Mouse (Mus musculus) liver, postnatal 0 days (tissue): Measurements from ENCODE around the gene Srsf4. TPM values are rescaled to one million over a fixed set of nuclear protein-coding genes. Genes with fewer than 3 reads are reported as not detected.

Source experiments
- ATAC-seq: fragments of 200-750 bp; cut with Nextera tagmentation; 2 replicates; pipeline ENCODE4 v1.8.0; 2017; ENCODE audit warnings: mild to moderate bottlenecking, moderate library complexity
- DNase-seq: peaks from one replicate; pipeline ENCODE4 v3.0.0-alpha.2; 2016
- H3K27ac ChIP-seq: fragments of 300-500 bp; sonication (generic); 2 replicates; pipeline ENCODE4 v1.5.1; 2014; ENCODE audit warnings: antibody characterized with exemption, moderate library complexity, mild to moderate bottlenecking, low read depth
- H3K27me3 ChIP-seq: fragments of 300-500 bp; sonication (generic); 2 replicates; pipeline ENCODE4 v1.6.1; 2014; ENCODE audit warnings: low read length, control low read depth, mixed read lengths; ENCODE audit not compliant: insufficient read depth
- H3K36me3 ChIP-seq: fragments of 300-500 bp; sonication (generic); replicated peaks from 2 replicates; pipeline ENCODE4 v1.6.1; 2014; ENCODE audit warnings: mild to moderate bottlenecking, control low read depth, low read length, moderate library complexity, mixed read lengths; ENCODE audit not compliant: insufficient read depth
- H3K4me1 ChIP-seq: fragments of 300-500 bp; sonication (generic); 2 replicates; pipeline ENCODE4 v1.6.1; 2014; ENCODE audit warnings: antibody characterized with exemption, mild to moderate bottlenecking, control low read depth; ENCODE audit not compliant: insufficient read depth
- H3K4me2 ChIP-seq: fragments of 300-500 bp; sonication (generic); 2 replicates; pipeline ENCODE4 v1.6.1; 2014; ENCODE audit warnings: low read depth, mild to moderate bottlenecking, low read length, moderate library complexity, mixed read lengths
- H3K4me3 ChIP-seq: fragments of 300-500 bp; sonication (generic); 2 replicates; pipeline ENCODE4 v1.5.1; 2014; ENCODE audit warnings: low read depth, low read length
- H3K9ac ChIP-seq: fragments of 300-500 bp; sonication (generic); replicated peaks from 2 replicates; pipeline ENCODE4 v1.6.1; 2014; ENCODE audit warnings: mild to moderate bottlenecking, moderate library complexity
- H3K9me3 ChIP-seq: fragments of 300-500 bp; sonication (generic); 2 replicates; pipeline ENCODE4 v1.6.1; 2016; ENCODE audit warnings: mild to moderate bottlenecking, control low read depth, low read length, mixed read lengths
- CTCF ChIP-seq: sonication (generic); IDR thresholded peaks from 2 replicates; pipeline ENCODE4 v1.5.1; 2016; ENCODE audit warnings: antibody characterized with exemption, low read depth
- EP300 ChIP-seq: IDR thresholded peaks from 2 replicates; pipeline ENCODE4 v1.6.1; 2016; ENCODE audit warnings: antibody characterized with exemption, low read depth, mild to moderate bottlenecking
- WGBS: fragments of 180-500 bp; shearing (Covaris S2); extraction: QIAGEN DNeasy Blood & Tissue Kit; methylation state at CpG from one replicate; pipeline ENCODE4 v1.1.7; 2014; ENCODE audit not compliant: insufficient replicate concordance; 5-methylcytosine and 5-hydroxymethylcytosine counted together
- polyA plus RNA-seq: library from polyadenylated mRNA; unstranded; fragments of >200 nt; fragmentation: Nextera tagmentation; extraction: Ambion mirVana; gene quantifications from 2 replicates; pipeline ENCODE4 v1.2.1, GENCODE M21; 2015

Srsf4 gene
- polyA plus RNA-seq = 35.0 and 37.5 TPM in 2 replicates

DNA sequence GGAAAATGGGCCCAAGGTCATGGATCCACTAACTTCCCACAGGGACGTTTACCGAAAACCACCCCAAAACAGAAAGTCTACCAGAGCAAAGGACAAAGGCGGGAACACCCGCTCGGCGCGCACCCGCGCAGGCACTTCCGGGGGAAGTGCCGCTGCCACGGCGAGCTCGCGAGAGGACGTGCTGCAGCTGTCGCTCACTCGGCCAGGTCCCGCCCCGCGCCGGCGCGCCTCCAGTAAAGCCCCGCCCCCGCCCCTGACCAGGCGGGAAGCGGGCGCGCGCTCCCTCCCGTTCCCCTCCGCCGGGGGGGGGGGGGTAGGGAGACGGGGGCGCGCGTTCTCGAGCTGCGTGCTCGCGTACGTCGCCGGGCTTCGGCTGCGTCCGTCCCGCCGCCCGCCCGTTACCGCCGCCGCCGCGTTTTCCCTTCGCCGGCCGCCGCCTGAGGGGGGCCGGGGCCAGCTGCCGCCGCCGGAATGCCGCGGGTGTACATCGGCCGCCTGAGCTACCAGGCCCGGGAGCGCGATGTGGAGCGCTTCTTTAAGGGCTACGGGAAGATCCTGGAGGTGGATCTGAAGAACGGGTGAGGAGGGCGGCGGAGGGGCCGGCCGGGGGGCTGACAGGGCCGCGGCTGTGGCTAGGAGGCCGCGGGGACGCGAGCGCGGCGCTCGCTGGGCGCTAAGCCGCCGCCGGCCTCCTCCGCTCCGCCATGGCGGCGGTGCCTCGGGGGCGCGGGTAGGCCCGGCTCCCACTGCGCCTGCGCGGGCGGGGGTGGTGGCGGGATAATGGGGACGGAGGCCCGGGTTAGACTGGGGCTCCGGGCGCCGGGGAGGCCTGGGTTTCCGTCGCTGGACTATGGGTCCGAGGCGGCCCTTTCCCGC lies at the start of gene Srsf4:
Srsf4 (plus strand) TSS at position 325 of the 876 bp plus-strand sequence.
- Histone ChIP-seq H3K36me3 (no peaks in the 10 kb centered on the region), H3K27ac (peak within 1 kb of the TSS; percentile 99), H3K4me1 (peaks cover 26% of the 10 kb centered on the region), H3K27me3 (no peaks in the 10 kb centered on the region), H3K4me2 (peak within 1 kb of the TSS; percentile 85), H3K9ac (peak within 1 kb of the TSS; percentile 99), H3K9me3 (no peaks in the 10 kb centered on the region), H3K4me3 (peak within 1 kb of the TSS; percentile 92)
- ATAC-seq (peak; percentile 95), DNase-seq (peak; percentile 99)
- TF ChIP-seq CTCF (no peak), EP300 (peak; percentile 40; the same call in 1 of the 2 replicates)
- under 1% methylated on average over 84 of the region's 116 CpGs for WGBS

DNA sequence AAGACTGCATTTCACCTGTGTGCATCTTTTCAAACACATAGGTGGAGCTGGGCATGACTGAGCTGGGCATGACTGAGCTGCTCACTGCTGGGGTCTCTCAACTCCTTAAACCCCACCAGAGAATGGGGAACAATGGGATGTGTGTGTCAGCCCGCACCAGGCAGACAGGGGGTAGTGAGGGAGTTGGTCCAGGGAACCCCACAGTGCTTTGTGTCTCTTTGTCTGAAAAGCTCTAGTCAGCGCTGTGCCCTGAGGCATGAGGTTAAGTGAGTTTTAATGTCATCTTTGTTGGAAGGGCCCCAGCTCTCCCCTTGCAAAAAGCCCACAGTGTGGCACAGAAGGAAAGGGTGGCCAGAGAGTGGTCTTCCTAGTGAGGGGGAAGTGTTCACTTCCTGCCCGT lies 48.5 kb upstream of the Srsf4 start:
- ATAC-seq (no peak), DNase-seq (no peak)
- Histone ChIP-seq H3K9me3 (no peaks in the 10 kb centered on the region), H3K4me2 (no peak overlapping the region), H3K4me1 (no peaks in the 10 kb centered on the region; the same call in 1 of the 2 replicates), H3K4me3 (no peak overlapping the region), H3K36me3 (no peaks in the 10 kb centered on the region), H3K27ac (no peak overlapping the region), H3K9ac (no peak overlapping the region), H3K27me3 (no peaks in the 10 kb centered on the region)
- WGBS = 63% methylated on average over 3 of the region's 3 CpGs
- no peak for TF ChIP-seq CTCF

DNA sequence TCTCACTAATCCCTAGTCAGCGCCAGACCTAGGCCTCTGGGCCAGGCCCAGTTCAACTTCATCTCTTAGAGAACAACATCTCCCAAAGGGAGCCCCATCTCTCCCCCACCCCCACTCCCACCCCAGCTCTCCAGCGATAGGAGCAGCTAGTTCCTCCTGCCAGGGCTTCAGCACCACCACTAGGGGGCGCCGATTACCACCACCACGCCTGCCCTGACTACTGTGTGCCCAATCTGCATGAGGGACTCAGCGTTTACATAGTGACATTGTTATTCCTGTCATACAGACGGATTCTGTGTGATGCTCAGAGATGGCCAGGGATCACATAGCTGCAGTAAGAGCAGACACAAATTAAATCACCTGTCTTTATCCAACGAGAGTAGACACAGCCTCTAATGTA lies 47.6 kb upstream of the Srsf4 start:
- Histone ChIP-seq H3K4me1 (peaks cover 2% of the 10 kb centered on the region; the same call in 1 of the 2 replicates), H3K4me3 (no peak overlapping the region), H3K4me2 (no peak overlapping the region), H3K27me3 (no peaks in the 10 kb centered on the region), H3K36me3 (no peaks in the 10 kb centered on the region), H3K27ac (no peak overlapping the region), H3K9me3 (no peaks in the 10 kb centered on the region), H3K9ac (no peak overlapping the region)
- peak; percentile 76 for DNase-seq
- peak; percentile 88 for TF ChIP-seq CTCF
- no peak for TF ChIP-seq EP300
- WGBS = 23% methylated on average over 8 of the region's 8 CpGs
- peak; percentile 33; the same call in 1 of the 2 replicates for ATAC-seq

DNA sequence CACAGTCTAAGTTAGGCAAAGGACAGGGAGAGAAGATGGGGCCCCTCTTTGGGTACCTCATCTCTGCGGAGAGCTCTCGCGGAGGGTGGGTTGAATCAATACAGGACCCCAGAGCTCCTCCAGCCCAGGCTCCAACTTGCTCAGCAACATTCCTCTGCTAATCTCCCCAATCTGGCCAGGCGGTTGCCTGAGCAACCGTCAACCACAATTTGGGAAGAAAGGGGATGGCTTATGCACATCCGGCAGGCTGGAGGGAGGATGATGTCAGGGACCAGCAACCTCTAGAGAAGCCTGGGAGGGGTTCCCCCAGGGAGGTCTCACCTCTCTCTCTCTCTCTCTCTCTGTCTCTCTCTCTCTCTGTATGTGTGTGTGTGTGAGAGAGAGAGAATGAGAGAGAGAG lies 46.5 kb upstream of the Srsf4 start:
- H3K27ac ChIP-seq = no peak overlapping the region
- WGBS = 29% methylated on average over 6 of the region's 6 CpGs
- ATAC-seq = no peak

DNA sequence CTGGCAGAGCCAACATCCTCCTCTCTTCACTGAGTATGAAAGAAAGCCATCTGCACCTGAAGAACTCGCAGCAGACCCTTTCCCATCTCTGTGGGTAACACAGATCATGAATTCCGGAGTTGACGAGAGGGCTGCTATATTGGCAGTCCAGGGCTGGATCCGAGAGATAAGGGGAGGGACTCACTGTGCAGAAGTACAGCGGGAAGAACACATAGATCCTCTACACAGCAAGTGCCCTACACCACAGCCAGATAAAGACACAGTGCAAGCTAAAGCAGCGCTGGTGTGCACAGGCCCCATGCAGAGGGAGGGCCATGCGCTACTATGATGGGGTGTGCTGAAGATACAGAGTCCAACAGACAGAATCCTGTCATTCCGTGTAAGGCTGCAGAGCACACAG lies 44.3 kb upstream of the Srsf4 start:
- TF ChIP-seq CTCF (no peak), EP300 (peak; percentile 87)
- H3K4me2 ChIP-seq = peak overlapping the region; percentile 38
- H3K9ac ChIP-seq = no peak overlapping the region
- peak overlapping the region; percentile 44; the same call in 1 of the 2 replicates for H3K27ac ChIP-seq
- no peaks in the 10 kb centered on the region for H3K27me3 ChIP-seq
- no peaks in the 10 kb centered on the region for H3K36me3 ChIP-seq
- peaks cover 6% of the 10 kb centered on the region for H3K4me1 ChIP-seq
- 53% methylated on average over 8 of the region's 8 CpGs for WGBS
- ATAC-seq (peak; percentile 84), DNase-seq (peak; percentile 36)
- H3K9me3 ChIP-seq = no peaks in the 10 kb centered on the region
- H3K4me3 ChIP-seq = no peak overlapping the region

More for the DNA sequence above, 46.5 kb upstream of the Srsf4 start:
- no peak overlapping the region for H3K4me2 ChIP-seq
- no peaks in the 10 kb centered on the region for H3K36me3 ChIP-seq
- TF ChIP-seq CTCF = no peak
- no peak for TF ChIP-seq EP300
- no peak overlapping the region for H3K4me3 ChIP-seq
- H3K9me3 ChIP-seq = no peaks in the 10 kb centered on the region
- peaks cover 2% of the 10 kb centered on the region; the same call in 1 of the 2 replicates for H3K4me1 ChIP-seq
- H3K27me3 ChIP-seq = no peaks in the 10 kb centered on the region
- DNase-seq = no peak
- no peak overlapping the region for H3K9ac ChIP-seq

DNA sequence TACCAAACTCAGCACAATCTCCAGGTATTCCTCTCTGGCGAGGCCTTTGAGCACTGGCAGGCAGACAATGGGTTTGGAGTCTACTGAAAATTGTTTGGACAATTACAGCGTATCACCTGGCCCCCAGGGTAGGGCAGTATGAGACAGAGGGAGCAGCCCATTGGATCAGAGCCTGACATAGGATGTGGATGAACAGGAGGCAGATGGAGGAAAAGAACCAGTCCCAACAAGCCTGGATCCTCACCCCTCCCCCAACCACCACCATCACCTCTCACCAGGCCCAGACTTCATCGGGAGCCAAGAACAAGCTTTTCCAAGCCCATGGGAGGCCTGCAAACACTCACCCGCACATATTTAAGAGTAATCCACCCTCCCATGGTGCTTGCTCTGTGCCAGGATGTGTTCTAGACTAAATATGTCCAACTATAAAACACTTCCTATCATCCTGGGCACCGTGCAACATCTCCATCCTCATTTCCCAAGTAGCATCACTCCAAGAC lies 41.8 kb upstream of the Srsf4 start:
- Histone ChIP-seq H3K9ac (no peak overlapping the region), H3K9me3 (no peaks in the 10 kb centered on the region), H3K4me2 (no peak overlapping the region), H3K27me3 (peaks cover 19% of the 10 kb centered on the region), H3K27ac (no peak overlapping the region), H3K4me3 (no peak overlapping the region), H3K4me1 (peaks cover 12% of the 10 kb centered on the region), H3K36me3 (no peaks in the 10 kb centered on the region)
- TF ChIP-seq EP300 (no peak), CTCF (no peak)
- DNase-seq (no peak), ATAC-seq (no peak)
- 77% methylated on average over 5 of the region's 5 CpGs for WGBS
